Mouse (Mus musculus) monocyte, adult 5-6 weeks (primary cell): ENCODE data around the gene Dgkq. TPM values are rescaled to one million over a fixed set of nuclear protein-coding genes. Genes with fewer than 3 reads are reported as not detected.

Experiments
- ATAC-seq: fragments of 153-309, 156-312 bp; replicated peaks from 2 replicates; pipeline ENCODE4 v1.8.0; 2017; ENCODE audit warnings: mild to moderate bottlenecking; ENCODE audit not compliant: low TSS enrichment, insufficient number of reproducible peaks, severe bottlenecking, poor library complexity, low FRiP score
- total RNA-seq: library from RNA; stranded (forward); fragments of 200-1000, 200-491, 200-594 nt; gene quantifications from 3 replicates; pipeline ENCODE4 v1.2.3, GENCODE M21; 2017

Gene Dgkq
- total RNA-seq, 1 experiment from 2014 or later, result 22.8 TPM

GRCm38 (mm10) chr5:108633676-108634075, 35.8 kb downstream of the Dgkq start:
- no peak for ATAC-seq

GRCm38 (mm10) chr5:108629634-108630483, 39.6 kb downstream of the Dgkq start, which contains the start of the genes Gak and Tmem175:
Gene Gak (minus strand): TSS chr5:108629755.
Gene Tmem175 (plus strand): TSS chr5:108629770.
- peak; percentile 97 for ATAC-seq

- ATAC-seq, result peak; percentile 34
Observed at GRCm38 (mm10) chr5:108628891-108629633, 40.4 kb downstream of the Dgkq start.

- no peak for ATAC-seq
Observed at GRCm38 (mm10) chr5:108626050-108626660, 43.3 kb downstream of the Dgkq start.

- ATAC-seq, result no peak
Observed at GRCm38 (mm10) chr5:108621870-108622269, 47.6 kb downstream of the Dgkq start.

- no peak for ATAC-seq
Observed at GRCm38 (mm10) chr5:108610426-108610825, 59.0 kb downstream of the Dgkq start.

GRCm38 (mm10) chr5:108602537-108602936, 66.9 kb downstream of the Dgkq start:
- ATAC-seq, result no peak; the same call in 1 of the 2 replicates

GRCm38 (mm10) chr5:108599923-108600322, 69.5 kb downstream of the Dgkq start:
- ATAC-seq, result no peak

Other genes starting within 250 kb of the Dgkq start
- gene Atp5k, start 235.2 kb downstream of the Dgkq start, total RNA-seq, result 120 to 243 TPM (median 230 TPM) in 3 replicates
- gene Mfsd7a, start 220.8 kb downstream of the Dgkq start, total RNA-seq, result 0.29 to 0.64 TPM (median 0.49 TPM) in 3 replicates
- gene Pcgf3, start 208.4 kb downstream of the Dgkq start, total RNA-seq, result 10.9 to 18.0 TPM (median 12.9 TPM) in 3 replicates
- not detected in 3 replicates for gene Cplx1, start 119.6 kb downstream of the Dgkq start, total RNA-seq
- gene Gak, start 39.9 kb downstream of the Dgkq start, total RNA-seq, result 143 to 191 TPM (median 183 TPM) in 3 replicates
- gene Tmem175, start 39.9 kb downstream of the Dgkq start, total RNA-seq, result 3.9 to 20.9 TPM (median 12.3 TPM) in 3 replicates
- gene Idua, start 9.3 kb downstream of the Dgkq start, total RNA-seq, result 9.7 to 10.8 TPM (median 10.7 TPM) in 3 replicates
- gene Slc26a1, start 5.9 kb upstream of the Dgkq start, total RNA-seq, result not detected in 3 replicates
- gene Fgfrl1, start 22.7 kb upstream of the Dgkq start, total RNA-seq, result 0.97 to 2.0 TPM (median 1.6 TPM) in 3 replicates
- gene Rnf212, start 105.3 kb upstream of the Dgkq start, total RNA-seq, result not detected in 3 replicates
- not detected in 3 replicates for gene Tmed11, start 125.7 kb upstream of the Dgkq start, total RNA-seq
- gene Vmn2r8, start 139.2 kb upstream of the Dgkq start, total RNA-seq, result not detected in 3 replicates
- under 0.01 to 0.19 TPM in 2 of 3 replicates, not detected in the other for gene Vmn2r9, start 182.9 kb upstream of the Dgkq start, total RNA-seq